In the genomic region with DNA sequence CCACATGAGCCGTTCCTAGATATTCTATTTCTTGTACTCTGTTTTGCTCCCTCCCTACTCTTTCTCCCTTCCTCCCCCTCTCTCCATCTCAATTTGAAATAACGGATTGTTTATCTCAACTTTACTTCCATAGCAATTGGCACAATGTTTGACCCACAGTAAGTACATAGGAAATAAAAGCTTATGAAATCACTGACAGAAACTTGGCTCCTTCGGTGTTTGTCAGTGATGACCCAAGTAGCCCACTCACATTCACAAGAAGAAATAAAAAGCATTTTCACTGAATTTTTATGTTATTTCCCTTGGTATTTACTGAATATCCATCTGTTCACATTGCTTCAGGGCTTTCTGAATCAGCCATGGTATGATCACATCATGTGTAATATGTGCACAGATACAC, we compare ENCODE assay signal across 22 mouse cellular contexts.
"Had no signal": no experiment of that assay in that cellular context is flagged by ENCODE, and none has a peak within 500 bp of the region (broad histone marks: within the 10 kb centered on the region; RNA-seq: fewer than 3 reads in every experiment).

No protein-coding gene starts in this region.

- H3K27ac ChIP-seq: layer of hippocampus, adult 2 months; limb, embryonic 10.5 days; limb, embryonic 13.5 days; liver, embryonic 12.5 days; liver, embryonic 15.5 days; macrophage; midbrain, embryonic 13.5 days; neural tube, embryonic 13.5 days; stomach, embryonic 15.5 days had no signal

- H3K4me1 ChIP-seq: limb, embryonic 10.5 days; limb, embryonic 13.5 days; liver, embryonic 12.5 days; liver, embryonic 15.5 days; midbrain, embryonic 13.5 days; neural tube, embryonic 13.5 days; stomach, embryonic 15.5 days had no signal

- ATAC-seq: inflammation-experienced regulatory T-cells, adult 6 months; intestine, embryonic 16.5 days; liver, embryonic 12.5 days; midbrain, embryonic 13.5 days; midbrain, embryonic 16.5 days had no signal

- H3K36me3 ChIP-seq: limb, embryonic 10.5 days; limb, embryonic 13.5 days; liver, embryonic 12.5 days; liver, embryonic 15.5 days; midbrain, embryonic 13.5 days; neural tube, embryonic 13.5 days; stomach, embryonic 15.5 days had no signal

- H3K4me2 ChIP-seq: limb, embryonic 13.5 days; liver, embryonic 12.5 days; liver, embryonic 15.5 days; midbrain, embryonic 13.5 days; neural tube, embryonic 13.5 days; stomach, embryonic 15.5 days had no signal

- H3K9ac ChIP-seq: limb, embryonic 13.5 days; liver, embryonic 12.5 days; liver, embryonic 15.5 days; midbrain, embryonic 13.5 days; neural tube, embryonic 13.5 days; stomach, embryonic 15.5 days had no signal

- H3K27me3 ChIP-seq: limb, embryonic 13.5 days; liver, embryonic 12.5 days; liver, embryonic 15.5 days; midbrain, embryonic 13.5 days; neural tube, embryonic 13.5 days; stomach, embryonic 15.5 days had no signal

- DNase-seq: kidney, adult 18-20 months; kidney, postnatal 10 days; layer of hippocampus, adult 9-11 months; liver; lung, adult 2 months; retina, postnatal 1 day; right cerebral cortex, postnatal 25 days; spleen, adult 18-20 months; thymus, postnatal 25 days had no signal

- H3K9me3 ChIP-seq: limb, embryonic 10.5 days; limb, embryonic 13.5 days; liver, embryonic 12.5 days; liver, embryonic 15.5 days; midbrain, embryonic 13.5 days; neural tube, embryonic 13.5 days; stomach, embryonic 15.5 days had no signal

- H3K4me3 ChIP-seq: layer of hippocampus, adult 2 months; limb, embryonic 10.5 days; limb, embryonic 13.5 days; liver, embryonic 12.5 days; liver, embryonic 15.5 days; midbrain, embryonic 13.5 days; myocyte; neural tube, embryonic 13.5 days; stomach, embryonic 15.5 days had no signal
